Mouse (Mus musculus) megakaryocyte, embryonic 14.5 days (primary cell): Measurements from ENCODE around the gene Plxdc1. TPM values are rescaled to one million over a fixed set of nuclear protein-coding genes. Genes with fewer than 3 reads are reported as not detected.

ENCODE experiments used
- H3K27me3 ChIP-seq: replicated peaks from 2 replicates; pipeline ENCODE3; 2012; ENCODE audit warnings: inconsistent platforms
- H3K36me3 ChIP-seq: replicated peaks from 2 replicates; pipeline ENCODE3; 2012; ENCODE audit warnings: low read length, inconsistent platforms, mixed read lengths
- H3K4me1 ChIP-seq: 2 replicates; pipeline ENCODE4 v1.6.1; 2012; ENCODE audit warnings: inconsistent platforms
- H3K4me3 ChIP-seq: replicated peaks from 2 replicates; pipeline ENCODE3; 2012; ENCODE audit warnings: moderate library complexity, mild to moderate bottlenecking, inconsistent platforms
- H3K9me3 ChIP-seq: 2 replicates; pipeline ENCODE4 v1.6.1; 2012; ENCODE audit warnings: inconsistent platforms
- FLI1 ChIP-seq: IDR thresholded peaks from 2 replicates; pipeline ENCODE4 v1.6.1; 2012; ENCODE audit warnings: low read length, inconsistent platforms, mixed read lengths
- GATA1 ChIP-seq: IDR thresholded peaks from 3 replicates; pipeline ENCODE4 v1.6.1; 2012; ENCODE audit warnings: mixed read lengths, low read length, inconsistent platforms, borderline replicate concordance
- polyA plus RNA-seq: library from polyadenylated mRNA; stranded (reverse); fragments of >175 nt; gene quantifications from 2 replicates; pipeline ENCODE4 v1.2.3, GENCODE M21; 2012; ENCODE audit warnings: low replicate concordance; ENCODE audit not compliant: insufficient read depth

Gene Plxdc1
- polyA plus RNA-seq, 1 experiment = 1.6 TPM

GRCm38 (mm10) chr11:97978392-97978791, 7.9 kb downstream of the Plxdc1 start:
- Histone ChIP-seq H3K4me3 (no peak overlapping the region), H3K9me3 (0 out of 2 replicates have a peak, but pooled peaks cover 4% of the 10 kb centered on the region), H3K27me3 (peaks cover 87% of the 10 kb centered on the region), H3K4me1 (peaks cover 12% of the 10 kb centered on the region), H3K36me3 (no peaks in the 10 kb centered on the region)
- no peak for TF ChIP-seq GATA1
- no peak for TF ChIP-seq FLI1

DNA sequence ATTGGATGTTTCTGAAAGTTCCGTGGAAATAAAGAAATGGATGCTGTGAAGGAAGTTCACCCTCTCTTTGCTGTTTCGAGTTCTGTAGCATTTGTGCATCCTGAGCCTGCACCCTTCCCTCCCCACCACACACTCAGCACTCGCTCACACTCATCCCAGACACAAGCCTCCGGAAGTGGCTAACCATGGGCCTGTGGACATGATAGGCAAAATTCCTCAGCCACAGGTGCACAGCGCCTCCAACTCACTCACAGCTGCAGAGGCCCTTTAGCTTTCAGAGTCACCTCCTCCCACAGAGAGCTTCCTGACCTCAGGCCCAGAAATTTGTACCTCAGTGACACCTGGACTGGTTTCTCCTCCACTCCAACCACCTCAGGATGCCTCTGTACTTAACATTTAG, 8.4 kb downstream of the Plxdc1 start:
- Histone ChIP-seq H3K27me3 (peaks cover 87% of the 10 kb centered on the region), H3K4me3 (no peak overlapping the region), H3K9me3 (0 out of 2 replicates have a peak, but pooled peaks cover 4% of the 10 kb centered on the region), H3K4me1 (peaks cover 12% of the 10 kb centered on the region), H3K36me3 (no peaks in the 10 kb centered on the region)
- no peak for TF ChIP-seq GATA1
- no peak for TF ChIP-seq FLI1

- Histone ChIP-seq H3K36me3 (no peaks in the 10 kb centered on the region), H3K4me1 (peaks cover 23% of the 10 kb centered on the region), H3K9me3 (0 out of 2 replicates have a peak, but pooled peaks cover 4% of the 10 kb centered on the region), H3K4me3 (no peak overlapping the region), H3K27me3 (peaks cover 79% of the 10 kb centered on the region)
- no peak for TF ChIP-seq FLI1
- TF ChIP-seq GATA1 = no peak
Measured at GRCm38 (mm10) chr11:97974746-97975145, 11.5 kb downstream of the Plxdc1 start.

DNA sequence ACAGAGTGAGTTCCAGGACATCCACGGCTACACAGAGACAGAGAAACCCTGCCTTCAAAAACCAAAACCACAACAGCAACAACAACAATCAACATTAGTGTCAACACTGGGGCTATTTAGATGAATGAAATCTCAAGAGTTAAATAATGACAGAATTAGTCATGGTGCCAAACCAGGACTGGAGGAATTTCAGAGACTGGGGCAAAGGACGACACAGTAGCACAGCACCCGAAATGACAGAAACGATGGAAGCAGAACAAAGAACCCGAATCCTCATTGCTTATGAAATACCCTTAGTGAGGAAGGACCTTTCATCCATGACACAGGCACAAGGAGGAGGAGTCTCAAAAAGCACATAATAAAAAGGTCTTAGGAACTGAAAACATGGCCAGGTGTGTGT, 12.1 kb downstream of the Plxdc1 start:
- TF ChIP-seq FLI1 = no peak
- no peak for TF ChIP-seq GATA1
- H3K36me3 ChIP-seq = no peaks in the 10 kb centered on the region
- 0 out of 2 replicates have a peak, but pooled peaks cover 4% of the 10 kb centered on the region for H3K9me3 ChIP-seq
- H3K4me3 ChIP-seq = no peak overlapping the region
- H3K4me1 ChIP-seq = peaks cover 23% of the 10 kb centered on the region
- H3K27me3 ChIP-seq = peaks cover 77% of the 10 kb centered on the region

- H3K4me3 ChIP-seq = no peak overlapping the region
- no peaks in the 10 kb centered on the region for H3K36me3 ChIP-seq
- peaks cover 76% of the 10 kb centered on the region for H3K27me3 ChIP-seq
- H3K9me3 ChIP-seq = 0 out of 2 replicates have a peak, but pooled peaks cover 4% of the 10 kb centered on the region
- H3K4me1 ChIP-seq = peaks cover 15% of the 10 kb centered on the region
- TF ChIP-seq FLI1 (no peak), GATA1 (no peak)
Measured at GRCm38 (mm10) chr11:97972434-97972833, 13.8 kb downstream of the Plxdc1 start.

- peaks cover 14% of the 10 kb centered on the region; the same call in 1 of the 2 replicates for H3K4me1 ChIP-seq
- H3K36me3 ChIP-seq = no peaks in the 10 kb centered on the region
- TF ChIP-seq FLI1 (no peak), GATA1 (no peak)
Measured at GRCm38 (mm10) chr11:97971232-97971631, 15.0 kb downstream of the Plxdc1 start.

GRCm38 (mm10) chr11:97970771-97971170, 15.5 kb downstream of the Plxdc1 start:
- peaks cover 72% of the 10 kb centered on the region for H3K27me3 ChIP-seq
- H3K4me3 ChIP-seq = no peak overlapping the region
- H3K36me3 ChIP-seq = no peaks in the 10 kb centered on the region
- H3K9me3 ChIP-seq = 0 out of 2 replicates have a peak, but pooled peaks cover 4% of the 10 kb centered on the region
- H3K4me1 ChIP-seq = peaks cover 14% of the 10 kb centered on the region; the same call in 1 of the 2 replicates
- TF ChIP-seq FLI1 = no peak
- TF ChIP-seq GATA1 = no peak

More at GRCm38 (mm10) chr11:97971232-97971631, 15.0 kb downstream of the Plxdc1 start:
- Histone ChIP-seq H3K9me3 (0 out of 2 replicates have a peak, but pooled peaks cover 4% of the 10 kb centered on the region), H3K4me3 (no peak overlapping the region), H3K27me3 (peaks cover 77% of the 10 kb centered on the region)

GRCm38 (mm10) chr11:97968385-97968784, 17.9 kb downstream of the Plxdc1 start:
- Histone ChIP-seq H3K4me3 (no peak overlapping the region), H3K4me1 (peaks cover 14% of the 10 kb centered on the region; the same call in 1 of the 2 replicates), H3K36me3 (no peaks in the 10 kb centered on the region), H3K27me3 (peaks cover 74% of the 10 kb centered on the region), H3K9me3 (no peaks in the 10 kb centered on the region)
- no peak for TF ChIP-seq FLI1
- no peak for TF ChIP-seq GATA1

DNA sequence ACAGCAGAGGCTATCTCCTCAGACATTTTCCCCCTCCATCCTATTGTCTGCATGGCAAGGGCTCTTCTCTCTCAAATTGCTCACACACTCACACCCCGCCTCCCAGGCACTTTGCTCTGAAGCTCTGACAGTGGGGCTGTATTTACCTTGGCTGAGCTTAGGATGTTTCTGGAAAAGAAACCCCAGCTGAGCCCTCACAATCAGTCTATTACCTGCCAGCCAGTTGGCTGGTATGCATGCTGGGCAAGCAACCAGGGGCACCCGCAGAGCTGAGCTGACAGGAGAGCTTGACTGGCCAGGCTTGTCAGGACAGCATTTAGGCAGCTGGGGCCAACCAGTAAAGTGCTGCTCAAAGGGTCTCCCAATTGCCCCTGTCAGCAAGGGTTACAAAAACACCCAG, 19.1 kb downstream of the Plxdc1 start:
- Histone ChIP-seq H3K36me3 (no peaks in the 10 kb centered on the region), H3K4me1 (peaks cover 14% of the 10 kb centered on the region; the same call in 1 of the 2 replicates), H3K4me3 (no peak overlapping the region), H3K9me3 (no peaks in the 10 kb centered on the region), H3K27me3 (peaks cover 74% of the 10 kb centered on the region)
- no peak for TF ChIP-seq GATA1
- TF ChIP-seq FLI1 = no peak

DNA sequence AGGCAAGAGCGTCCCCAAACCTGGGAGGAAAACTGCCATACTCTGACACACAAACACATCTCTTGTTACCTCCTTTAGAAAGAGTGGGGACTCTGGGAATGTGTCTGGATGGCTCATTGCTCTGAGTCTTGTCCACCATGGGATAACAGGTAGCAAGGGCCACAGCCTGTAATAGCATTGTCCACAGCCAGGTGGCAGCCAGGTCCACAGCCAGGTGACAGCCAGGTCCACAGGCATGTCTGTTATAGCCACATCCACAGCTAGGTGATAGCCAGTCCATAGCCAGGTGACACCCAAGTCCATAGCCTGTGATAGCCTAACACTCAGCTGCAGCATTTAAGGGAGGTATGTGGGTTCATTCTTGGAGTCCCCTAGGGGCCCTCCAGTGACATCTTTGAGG, 25.3 kb downstream of the Plxdc1 start:
- H3K4me3 ChIP-seq = no peak overlapping the region
- peaks cover 35% of the 10 kb centered on the region for H3K27me3 ChIP-seq
- H3K36me3 ChIP-seq = no peaks in the 10 kb centered on the region
- TF ChIP-seq FLI1 (no peak), GATA1 (no peak)
- peaks cover 36% of the 10 kb centered on the region for H3K4me1 ChIP-seq
- no peaks in the 10 kb centered on the region for H3K9me3 ChIP-seq

DNA sequence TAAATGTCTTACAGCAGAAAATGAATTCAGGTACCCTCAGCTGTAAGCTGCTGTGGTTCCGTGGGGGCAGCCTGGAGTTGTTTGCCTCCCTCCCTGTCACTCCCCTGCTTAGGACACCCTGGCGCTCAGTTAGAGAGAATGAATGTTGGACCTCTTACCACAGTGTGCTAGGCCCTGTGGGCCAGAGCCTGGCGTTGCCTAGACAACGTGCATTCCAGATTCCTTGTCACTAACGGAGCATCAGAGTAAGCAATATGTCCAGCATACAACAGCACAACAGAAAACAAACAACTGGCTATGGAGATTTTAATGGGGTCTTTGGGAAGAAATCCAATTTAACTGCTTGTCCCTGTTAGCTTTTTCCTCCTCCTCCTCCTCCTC, 27.0 kb downstream of the Plxdc1 start:
- no peaks in the 10 kb centered on the region for H3K9me3 ChIP-seq
- no peak overlapping the region for H3K4me3 ChIP-seq
- H3K36me3 ChIP-seq = no peaks in the 10 kb centered on the region
- H3K4me1 ChIP-seq = peaks cover 52% of the 10 kb centered on the region
- no peak for TF ChIP-seq FLI1
- TF ChIP-seq GATA1 = no peak
- peaks cover 37% of the 10 kb centered on the region for H3K27me3 ChIP-seq
